Mouse (Mus musculus) kidney, adult 8-10 months (tissue): ENCODE results near the gene Ap3d1.

ENCODE experiments used
- DNase-seq, 2 experiments: peaks; one replicate each; pipeline ENCODE4 v3.0.0; 2022

Ap3d1 gene

DNA sequence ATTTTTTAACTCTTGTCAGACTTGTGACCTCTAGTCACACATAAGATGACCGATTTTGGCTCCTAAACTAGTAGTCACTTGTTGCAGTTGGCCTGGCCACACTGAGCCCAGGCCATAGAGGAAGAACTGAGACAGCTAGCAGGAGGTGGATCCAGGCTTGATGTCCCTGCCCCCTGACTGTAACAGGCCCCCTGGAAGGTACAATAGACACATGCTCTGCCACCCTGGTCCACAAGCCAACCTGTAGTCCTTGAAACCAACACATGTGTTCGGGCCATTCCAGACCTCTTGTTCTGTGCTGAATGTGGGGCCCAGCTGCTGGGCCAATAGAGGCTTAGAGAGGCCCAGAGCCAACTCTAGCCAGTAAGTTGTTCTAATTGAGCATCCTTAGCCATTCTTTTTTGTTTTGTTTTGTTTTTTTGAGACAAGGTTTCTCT is 61.8 kb downstream of the Ap3d1 start:
- DNase-seq, result no peak

DNA sequence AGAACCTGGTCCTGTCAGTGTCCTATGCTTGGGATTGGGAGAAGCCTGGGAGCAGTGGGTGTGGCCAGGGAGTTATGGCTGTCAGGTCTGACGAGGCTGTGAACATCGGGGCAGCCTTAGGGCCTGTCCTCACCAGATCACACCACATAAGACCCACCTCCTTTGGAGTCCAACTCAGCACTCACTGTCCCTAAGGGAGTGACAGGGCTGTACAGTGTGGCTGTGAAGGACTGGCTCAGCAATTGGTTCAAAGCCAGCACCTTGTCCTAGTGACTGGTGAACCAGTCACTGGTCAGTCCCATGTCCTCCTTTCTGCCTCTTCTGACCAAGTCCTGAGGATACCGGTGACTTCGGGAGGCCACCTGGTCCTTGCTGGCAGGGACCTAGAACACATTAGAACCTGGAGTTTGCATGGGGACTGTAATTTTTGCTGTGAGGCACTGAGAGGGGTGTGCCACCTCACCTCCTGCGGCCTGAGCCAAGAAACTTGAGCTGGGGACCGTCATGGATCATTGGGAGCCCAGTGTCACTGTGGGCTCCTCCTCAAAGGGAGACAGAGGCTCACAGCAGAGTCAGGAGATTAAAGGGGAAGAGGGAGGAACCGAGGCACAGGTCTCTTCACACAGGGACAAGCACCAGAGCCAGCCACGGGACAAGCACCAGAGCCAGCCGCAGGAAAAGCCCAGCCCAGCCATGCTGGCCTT is 62.4 kb downstream of the Ap3d1 start:
- no peak for DNase-seq

DNA sequence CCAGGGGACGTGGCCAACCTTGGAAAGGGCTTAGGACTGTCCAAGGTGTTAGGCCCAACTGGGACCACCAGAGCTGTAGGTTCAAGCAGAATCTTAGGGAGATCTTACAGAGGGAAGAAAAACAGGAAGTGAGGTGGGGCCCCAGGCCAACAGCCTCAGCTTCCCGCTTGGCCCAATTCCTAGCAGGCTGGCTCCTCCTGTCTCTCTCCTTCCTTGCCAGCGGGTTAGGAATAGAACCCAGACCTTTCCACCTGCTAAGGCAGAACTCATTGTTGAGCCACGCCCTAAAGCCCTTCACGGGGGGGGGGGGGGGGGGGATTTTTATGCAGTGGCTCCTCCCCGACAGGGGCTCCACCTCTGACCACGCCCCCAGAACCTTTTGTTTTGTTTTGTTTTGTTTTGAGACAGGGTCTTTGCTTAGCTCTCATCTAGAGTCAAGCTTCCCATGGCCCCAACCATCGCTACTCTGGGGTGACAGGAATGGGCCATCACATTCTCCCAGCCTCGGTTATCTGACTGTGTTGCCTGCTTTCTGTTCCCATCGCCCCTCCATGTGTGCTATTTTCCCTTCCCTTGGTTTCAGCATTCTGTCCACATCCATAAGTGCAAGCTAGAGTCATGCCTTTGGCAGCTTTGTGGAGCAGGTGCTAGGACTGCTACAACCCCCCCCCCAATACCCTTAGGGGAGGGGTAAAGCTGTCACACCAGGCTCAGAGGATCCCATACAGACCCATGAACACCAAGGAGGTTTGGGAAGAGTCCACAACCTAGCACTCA is 63.3 kb downstream of the Ap3d1 start:
- DNase-seq, result no peak

DNA sequence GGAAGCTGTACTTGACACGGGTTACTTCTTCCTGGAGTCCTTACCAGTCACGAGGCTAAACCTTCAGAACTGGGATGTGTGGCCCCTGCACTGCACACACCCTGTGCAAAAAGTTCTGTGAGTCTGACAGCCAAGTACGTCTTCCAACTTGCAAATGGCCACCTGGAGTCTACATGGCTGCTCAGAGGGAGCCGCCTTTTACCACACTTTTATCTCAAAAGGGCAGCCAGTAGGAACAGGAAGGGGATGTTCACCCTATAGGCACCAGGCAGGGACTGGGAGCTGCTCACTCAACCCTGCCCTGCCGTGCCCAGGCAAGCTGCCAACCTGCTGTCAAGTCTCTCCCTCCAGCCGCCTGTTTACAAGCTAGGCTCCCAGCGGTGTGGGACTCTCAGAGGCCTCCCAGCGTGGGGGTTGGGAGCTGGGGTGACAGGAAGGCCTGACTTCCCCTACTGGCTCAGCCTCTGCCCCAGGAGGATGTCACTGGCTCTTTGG is 64.1 kb downstream of the Ap3d1 start, which contains the start of gene Mknk2:
Gene Mknk2, minus strand, starts transcription at position 171 of the 495 bp plus-strand sequence.
- peak; percentile 96 to 98 for DNase-seq

DNA sequence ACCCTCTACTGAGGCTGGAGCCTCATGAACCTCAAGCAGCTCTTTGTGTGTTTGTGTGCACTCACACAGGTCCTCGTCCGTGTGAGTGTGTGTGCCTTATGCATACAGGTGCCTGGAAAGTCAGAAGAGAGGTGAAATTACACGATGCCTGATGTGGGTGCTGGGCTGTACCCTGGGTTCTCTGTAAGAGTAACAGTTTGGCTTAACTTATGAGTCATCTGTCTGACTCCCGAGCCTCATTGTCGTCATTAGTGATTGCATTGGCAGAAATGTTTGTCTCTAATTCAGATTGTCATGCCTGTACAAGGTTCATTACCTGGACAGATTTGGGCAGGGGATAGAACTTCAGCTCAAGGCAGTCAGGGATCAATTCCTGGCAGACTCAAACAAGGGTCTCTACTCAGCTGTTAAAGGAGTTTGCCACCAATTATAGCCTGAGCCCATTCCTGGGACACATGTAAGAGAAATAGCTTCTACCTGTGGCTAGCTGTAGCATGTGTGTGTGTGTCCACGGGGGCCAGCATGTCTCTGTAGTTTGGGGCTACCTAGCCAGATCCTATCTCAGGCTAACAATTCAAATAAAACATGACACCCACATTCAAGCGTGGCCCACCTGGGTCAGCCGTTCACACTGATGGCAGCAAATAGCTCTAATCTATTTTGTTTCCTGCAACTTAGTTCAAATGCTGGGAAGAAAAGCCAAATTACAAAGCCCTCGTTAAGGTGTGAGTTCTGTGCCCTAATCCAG is 64.8 kb downstream of the Ap3d1 start:
- no peak for DNase-seq

DNA sequence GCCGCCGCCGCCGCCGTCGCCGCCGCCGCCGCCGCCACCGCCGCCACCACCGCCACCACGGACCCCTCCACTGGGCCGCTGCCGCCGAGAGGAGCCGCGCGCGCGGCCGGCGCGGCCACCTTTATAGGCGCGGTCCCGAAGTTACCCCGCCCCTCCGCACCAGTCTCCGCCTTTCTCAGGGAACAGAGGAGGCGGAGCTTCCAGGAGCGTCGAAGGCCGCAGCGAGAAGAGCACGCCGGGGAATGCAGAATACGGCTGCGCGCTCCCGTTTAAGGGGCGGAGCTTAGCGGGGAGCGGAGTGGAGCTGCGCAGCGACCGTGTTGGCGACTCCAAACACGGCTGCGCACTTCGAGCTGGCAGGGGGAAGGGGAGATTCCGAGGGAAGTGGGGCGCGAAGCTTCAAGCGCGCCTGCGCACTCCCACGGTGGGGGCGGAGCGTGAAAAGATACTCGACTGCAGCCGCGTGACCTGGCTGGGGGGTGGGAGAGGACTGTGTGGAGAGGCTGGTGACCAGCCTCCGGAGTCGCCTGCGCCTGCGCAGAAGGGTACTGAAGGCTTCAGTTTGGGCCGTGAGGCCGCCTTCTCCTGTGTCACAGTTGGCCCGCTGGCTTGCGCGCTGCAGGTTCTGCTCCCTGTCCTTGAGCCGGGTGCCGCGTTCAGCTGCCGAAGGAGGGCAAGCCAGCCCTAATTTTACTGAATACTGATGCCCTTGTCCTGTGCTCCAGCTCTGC is 65.7 kb downstream of the Ap3d1 start:
- peak; percentile 99 for DNase-seq

DNA sequence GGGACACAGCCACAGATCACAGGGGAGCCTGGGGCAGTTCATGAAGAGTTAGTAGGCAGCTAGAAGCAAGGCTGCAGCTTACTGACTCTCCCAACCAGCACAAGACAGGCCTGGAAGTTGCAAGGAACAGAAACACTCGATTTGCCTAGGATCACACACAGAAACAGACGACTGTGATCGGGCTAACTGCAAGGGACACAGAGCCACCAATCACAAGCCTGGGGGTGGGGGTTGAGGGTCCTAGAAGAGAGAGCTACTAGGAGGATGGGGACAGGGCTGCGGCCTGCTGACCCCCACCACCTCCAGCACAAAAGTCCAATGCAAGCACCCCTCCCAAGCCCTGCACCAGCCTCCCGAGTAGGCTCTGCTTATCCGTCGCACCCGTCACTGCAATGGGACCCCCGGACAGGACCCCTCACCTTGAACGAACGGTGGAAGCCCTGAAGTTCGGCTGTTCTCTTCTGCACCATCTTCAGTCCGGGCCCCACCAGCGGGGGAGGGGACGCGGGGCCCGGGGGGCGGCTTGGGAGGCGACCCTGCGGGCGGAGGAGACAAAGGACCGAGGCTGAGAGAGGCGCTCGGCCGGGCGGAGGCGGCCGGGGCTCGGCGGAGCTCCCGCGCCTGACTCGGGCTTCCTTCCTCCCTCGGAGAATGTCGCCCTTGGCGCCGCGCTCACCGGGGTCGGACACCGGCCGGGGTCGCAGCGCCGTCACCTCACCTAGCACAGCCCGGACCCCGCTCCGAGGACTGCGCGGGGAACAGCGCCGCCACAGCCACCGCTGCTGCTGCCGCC is 66.5 kb downstream of the Ap3d1 start:
- DNase-seq, result no peak

DNA sequence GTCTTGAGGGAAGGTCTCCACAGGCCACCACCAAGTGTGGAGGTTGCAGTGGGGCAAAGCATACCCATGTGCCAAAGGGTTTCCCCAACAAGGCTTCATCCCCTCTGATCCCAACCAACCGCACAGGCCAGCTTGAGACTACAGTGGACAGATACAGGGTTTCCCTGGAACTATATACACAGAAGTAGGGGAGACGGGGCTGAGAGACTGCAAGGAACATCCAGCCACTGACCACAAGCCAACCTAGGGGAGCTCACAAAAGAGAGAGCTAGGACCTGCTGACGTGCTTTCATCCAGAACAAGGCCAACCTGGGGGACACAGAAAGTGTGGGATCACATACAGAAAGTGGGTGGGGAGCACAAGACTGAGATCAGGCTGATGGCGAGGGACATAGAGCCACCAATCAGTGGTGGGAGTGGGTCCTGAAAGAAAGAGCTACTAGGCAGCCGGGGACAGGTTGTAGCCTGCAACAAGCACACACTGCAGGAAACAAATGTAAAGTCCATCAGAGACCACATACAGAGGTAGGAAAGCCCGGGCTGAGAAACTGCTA is 67.1 kb downstream of the Ap3d1 start:
- DNase-seq, result no peak

DNA sequence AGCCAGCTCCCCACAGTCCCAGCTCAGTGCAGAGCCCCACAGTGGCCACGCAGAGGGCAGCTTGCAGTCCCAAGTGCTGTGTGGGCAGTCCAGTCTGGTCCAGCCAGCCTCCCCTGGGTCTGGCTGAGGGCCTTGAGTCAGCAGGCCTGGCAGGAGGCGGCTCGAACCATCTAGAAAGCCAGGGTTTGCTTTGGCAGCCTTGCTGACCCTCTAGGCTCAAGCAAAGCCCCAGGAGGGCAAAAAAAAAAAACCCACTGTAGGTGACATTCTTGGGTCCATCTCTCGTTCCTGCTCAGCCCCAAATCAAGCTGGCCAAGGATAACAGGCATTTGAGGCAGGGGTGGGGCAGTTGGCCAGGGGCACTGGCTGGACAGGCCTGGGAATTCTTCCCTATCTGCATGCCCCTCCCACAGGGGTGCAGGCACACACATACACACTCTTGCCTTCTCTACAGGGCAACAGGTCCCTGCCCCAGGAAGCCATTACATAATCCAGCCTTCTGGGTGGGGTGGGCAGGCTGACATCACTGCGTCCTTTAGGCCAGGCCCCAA is 67.8 kb downstream of the Ap3d1 start:
- DNase-seq, result peak; percentile 70 to 82

DNA sequence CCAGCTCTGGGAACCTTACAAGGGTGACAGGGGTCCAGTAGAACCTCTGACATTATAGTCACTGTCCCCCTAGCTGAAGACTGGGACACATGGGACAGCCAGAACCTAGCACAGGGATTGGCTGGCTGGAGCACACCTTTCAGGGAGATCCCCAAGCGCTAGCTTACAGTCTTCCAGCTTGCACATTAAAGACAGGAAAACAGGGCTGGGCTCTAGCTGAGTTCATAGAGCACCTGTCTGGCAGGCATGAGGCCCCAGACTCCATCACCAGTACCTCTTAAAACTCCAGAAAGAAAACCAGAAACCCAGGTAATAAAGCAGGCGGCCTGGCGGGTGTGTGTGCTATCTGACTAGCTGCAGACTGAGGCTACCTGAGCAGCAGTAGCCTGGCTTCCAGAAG is 68.4 kb downstream of the Ap3d1 start:
- no peak for DNase-seq

DNA sequence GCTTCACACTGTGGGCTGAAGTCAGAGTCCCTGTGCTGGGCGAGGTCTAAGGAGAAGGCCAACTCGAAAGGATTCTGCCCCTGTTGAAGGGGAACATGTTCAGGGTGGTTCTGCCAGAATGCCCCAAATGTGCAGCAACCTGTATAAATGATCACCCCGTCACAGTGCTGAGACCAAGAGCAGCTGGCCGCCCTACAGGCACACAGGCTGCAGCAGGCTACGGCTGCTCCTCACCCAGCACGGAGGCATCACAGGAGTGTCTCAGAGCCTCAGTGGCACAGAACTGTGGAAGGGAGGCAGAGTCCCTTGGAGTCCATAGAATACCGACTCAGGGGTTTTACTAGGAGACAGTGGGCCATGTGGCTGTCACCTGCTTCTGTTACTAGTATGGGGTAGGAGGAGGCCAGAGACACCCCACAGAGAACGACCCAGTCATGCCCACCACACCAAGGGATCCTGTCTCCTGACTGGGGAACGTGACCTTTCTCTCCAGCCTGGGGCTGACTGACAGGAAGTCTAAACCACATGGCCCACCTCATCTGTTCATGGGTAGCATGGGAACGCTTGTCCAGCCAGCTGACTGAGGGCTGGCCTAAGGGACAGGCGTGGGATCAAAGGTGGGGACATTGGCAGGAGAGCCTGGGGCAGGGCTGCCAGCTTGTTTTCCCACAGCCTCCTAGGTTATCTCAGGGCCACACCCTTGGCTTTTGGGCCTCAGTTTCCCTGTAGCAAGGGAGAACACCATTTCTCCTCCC is 70.0 kb downstream of the Ap3d1 start:
- DNase-seq, result no peak

DNA sequence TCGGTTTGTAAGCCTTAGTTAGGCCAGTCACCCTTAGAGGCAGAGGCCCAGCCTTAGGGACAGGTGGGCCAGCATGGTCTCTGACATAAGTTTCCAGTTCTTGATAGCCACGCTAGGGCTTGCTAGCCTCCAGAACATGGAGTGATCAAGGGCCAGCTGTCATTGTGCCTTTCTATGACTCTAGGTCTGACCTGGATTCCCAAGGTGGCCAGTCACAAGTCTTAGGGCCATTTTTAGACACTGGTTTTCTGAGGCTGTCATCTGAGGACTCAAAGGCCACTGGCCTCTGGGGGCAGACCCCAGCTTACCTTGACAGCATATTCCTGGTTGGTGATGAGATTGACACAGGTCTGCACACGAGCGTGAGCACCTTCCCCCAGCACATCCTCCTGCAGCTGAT is 70.8 kb downstream of the Ap3d1 start:
- DNase-seq, result no peak

DNA sequence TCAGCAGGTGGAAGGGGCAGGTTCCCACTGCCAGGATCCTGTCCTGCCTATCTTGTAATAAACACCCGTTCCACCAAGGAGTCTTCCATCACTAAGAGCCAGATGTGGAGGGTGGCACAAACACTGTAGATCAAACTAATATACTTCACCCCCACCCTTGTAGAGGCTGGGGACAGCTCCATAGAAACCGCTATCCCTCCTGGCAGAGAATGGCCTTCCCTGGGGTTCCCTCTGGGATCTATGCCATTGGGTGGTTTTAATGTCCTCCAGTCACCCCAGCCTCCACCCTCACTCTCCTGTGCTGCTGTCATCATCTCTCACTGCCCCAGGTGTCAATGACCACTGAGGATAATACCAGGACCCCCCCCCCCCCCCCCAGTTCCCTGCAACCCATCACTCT is 71.5 kb downstream of the Ap3d1 start:
- no peak for DNase-seq

DNA sequence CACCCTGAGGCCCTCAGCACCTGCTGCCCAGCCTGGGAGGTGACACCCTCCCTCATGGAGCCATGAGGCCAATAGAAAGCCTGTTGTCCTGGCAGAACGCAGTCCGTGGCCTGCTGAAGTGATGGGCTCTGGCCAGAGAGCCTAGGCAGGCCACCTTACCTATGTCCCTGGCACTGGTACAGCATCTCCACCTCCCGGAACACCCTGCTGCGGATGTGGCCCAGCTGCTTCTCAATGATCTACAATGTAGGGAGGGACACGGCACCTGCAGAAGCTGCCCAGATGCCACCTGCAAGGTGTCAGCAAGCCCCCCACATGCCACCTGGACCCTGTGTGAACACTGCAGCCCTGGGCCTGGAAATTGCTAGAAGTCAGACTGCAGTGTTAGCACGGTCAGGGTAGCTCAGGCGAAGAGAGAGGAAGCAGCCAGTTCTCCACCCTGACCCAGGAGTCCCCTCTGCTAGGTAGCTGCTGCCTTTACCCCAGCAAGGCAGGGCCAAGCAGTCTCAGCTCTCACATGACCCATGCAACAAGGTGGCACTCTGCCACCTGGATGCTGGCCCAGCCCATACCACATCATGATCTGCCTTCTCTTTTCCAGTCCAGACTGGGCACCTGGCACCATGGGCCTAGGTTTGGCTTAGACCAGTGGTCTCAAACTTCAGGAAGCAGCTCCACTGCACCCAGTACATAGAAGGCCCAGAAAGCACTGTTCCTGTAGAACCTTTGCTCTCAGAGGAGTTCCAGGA is 72.2 kb downstream of the Ap3d1 start:
- DNase-seq, result peak; percentile 96 to 97

DNA sequence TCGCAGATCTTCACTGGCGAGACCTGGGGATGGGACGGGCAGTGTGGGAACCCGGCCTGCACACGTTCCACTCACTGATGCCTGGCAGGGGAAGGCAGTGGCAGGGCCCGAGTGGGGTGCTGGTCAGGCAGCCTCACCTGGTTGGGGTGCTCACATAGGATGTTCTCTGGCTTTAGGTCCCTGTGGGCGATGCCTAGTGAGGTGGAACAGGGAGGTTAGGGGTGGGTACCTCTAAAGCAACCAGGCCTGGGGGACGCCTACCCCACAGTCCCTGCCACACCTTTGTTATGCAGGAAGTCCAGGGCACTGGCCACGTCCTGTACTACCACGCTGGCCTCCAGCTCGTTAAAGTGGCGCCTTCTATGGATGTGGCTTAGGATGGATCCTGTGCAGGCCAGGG is 73.0 kb downstream of the Ap3d1 start:
- no peak for DNase-seq

DNA sequence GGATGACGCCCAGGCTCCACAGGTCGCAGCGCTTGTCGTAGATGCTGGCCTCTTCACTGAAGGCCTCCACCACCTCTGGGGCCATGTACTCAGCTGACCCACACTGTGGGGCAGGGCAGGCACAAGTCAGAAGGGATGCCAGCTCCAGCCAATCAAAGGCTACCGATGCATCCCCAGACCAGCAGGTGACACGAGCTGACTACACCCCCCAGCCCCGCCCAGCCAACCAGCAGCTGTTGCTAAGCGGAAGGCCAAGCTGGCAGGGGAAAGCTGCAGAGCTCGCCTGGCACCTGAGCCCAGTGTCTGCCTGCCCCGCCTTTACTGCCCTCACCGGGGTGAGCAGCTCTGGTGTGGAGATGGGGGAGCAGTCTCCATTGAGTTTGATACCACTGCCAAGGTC is 73.5 kb downstream of the Ap3d1 start:
- peak; percentile 70 to 81 for DNase-seq

DNA sequence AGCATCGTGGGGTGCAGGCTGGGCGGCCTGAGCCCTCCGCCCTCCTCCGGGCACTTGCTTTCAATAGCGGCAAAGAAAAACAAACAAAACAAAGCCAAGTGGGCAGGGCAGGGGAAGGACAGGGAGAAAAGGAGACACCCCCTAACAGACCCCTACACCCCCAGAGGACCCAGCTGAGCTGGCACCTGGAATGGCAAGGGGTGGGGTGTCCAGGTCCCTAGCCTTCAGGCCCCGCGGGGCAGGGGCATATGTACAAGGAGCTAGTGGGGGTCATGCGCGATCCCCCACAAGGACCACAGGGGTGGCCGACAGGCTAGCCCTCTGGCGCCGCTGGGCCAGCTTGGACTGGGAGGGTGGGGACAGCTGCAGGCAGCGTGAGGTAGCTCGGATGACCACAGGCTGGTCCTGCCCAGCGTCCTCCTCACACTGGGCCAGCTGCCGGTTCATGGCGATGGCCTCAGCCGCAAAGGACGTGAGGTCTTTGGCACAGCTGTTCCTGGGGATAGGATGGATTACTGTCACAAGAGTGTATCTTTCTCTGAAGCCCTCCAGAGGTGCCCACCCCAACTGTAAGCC is 75.1 kb downstream of the Ap3d1 start:
- DNase-seq, result no peak

DNA sequence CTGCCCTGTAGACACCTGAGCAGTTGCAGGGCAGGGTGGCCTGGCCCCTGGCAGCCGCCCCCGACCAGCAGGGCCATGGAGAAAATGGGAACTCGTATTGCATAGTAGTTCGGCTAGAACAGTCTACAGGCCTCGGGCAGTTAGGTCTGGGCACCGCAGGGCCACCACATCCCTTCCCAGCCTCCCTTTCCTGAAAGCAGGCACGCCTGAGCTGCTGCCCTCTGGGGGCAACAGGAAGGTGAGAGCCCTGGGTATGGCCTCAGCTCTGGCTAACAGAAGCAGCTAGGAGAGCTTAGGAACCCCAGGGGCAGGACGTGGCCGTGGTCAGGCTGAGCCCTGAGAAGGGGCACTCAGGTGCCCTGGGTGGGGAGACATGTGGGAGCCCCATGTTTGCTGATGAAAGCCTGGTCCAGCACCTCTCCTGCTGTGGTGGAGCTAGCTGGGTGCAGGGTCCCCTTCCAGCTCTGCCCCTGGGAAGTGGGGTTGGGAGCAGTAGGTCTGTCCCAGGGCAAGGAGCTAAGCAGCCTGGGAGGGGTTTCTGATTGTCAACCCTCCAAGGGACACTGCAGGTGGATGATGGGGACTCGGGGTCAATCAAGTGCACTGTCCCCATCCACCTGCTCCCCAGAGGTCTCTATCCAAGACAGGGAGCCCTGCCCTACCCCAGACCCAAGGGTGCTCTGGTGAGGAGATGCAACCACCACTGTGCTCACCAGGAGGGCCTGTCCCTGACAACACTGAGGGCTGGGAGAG is 75.9 kb downstream of the Ap3d1 start:
- DNase-seq, result no peak

DNA sequence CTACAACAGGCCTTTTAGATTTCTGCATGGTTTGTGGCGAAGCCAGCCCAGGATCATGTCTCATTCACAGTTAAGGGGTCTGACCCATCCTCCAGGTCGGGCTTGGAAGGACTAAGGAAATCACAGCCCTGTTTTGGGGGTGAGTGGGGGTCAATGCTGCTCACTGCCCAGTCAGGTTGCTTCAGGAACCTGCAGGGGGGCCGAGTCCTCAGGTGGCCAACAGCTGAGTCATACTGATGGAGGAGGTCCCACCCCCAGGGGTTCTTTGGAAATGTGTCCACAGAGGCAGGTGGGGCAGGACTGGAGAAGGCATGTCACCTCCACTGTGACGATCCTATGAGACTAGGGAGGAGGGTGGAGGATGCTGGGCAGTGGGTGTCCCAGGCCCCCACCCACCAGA is 76.6 kb downstream of the Ap3d1 start:
- no peak for DNase-seq
